Mouse (Mus musculus) NIH3T3 (cell line): Measurements from ENCODE around the gene Nfam1.

Experiments
- DNase-seq: peaks from one replicate; pipeline ENCODE4 v3.0.0-alpha.2; 2012; ENCODE audit warnings: low read depth

Nfam1 gene

DNA sequence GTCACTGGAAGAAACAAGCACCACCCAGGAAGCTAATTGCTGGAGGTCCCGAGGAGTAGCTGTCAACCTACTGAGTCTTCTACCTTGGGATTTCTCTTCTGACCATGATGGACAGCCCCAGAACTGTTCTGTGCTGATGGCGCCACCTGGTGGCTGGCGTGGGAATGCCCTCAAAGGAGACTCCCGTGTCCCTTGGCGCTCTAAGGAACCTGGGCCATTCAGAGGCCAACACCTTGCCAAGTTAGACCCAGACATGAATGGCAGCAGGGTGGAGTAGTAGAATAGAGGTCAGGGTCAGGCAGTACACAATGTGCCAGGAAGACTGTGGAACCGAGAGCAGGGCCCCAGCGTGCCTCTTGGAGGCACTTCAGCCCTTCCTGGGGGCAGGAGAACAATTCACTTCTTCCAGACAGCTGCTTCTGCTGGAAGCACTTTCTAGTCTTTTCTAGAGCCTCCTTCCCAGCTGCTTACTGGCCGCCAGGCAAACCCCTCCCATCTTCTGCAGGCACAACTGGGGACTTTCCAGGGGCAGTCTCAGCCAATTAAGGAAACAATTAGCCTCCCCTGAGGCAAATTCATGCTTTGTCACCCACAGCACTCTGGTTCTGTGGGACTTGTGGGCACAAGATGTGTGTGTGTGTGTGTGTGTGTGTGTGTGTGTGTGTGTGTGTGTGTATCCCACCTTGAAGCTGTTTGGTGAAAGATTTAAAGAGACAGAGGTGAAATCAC, 4.8 kb upstream of the Nfam1 start:
- peak; percentile 90 for DNase-seq

DNA sequence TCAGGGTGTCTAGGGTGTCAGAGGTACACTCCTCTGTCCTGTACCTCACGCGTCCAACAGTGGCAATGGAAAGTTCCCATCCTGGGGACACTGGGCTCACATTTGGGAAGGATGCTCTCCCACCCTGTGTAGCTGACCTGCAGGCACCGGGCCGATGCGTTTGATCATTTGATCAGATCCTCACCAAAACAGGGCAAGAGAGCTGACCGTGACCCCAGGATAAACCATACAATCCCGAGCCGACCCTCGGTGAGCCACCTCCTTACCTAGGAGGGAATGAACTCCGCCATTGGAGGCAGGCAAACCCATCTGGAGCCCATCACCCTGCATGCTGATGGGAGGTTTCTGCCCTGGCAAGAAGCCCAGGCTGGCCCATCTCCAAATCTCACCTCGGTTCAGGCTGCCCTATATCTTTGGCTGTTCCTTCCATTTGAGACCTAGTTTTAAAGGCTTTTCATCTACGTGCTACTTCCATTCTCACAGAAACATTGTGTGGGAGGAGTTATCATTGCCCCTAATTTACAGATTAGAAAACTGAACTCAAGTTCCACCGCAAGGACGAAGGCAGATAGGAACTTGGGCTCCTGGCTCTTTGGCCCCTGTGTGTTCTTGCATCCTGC, 3.9 kb upstream of the Nfam1 start:
- DNase-seq: peak; percentile 60

DNA sequence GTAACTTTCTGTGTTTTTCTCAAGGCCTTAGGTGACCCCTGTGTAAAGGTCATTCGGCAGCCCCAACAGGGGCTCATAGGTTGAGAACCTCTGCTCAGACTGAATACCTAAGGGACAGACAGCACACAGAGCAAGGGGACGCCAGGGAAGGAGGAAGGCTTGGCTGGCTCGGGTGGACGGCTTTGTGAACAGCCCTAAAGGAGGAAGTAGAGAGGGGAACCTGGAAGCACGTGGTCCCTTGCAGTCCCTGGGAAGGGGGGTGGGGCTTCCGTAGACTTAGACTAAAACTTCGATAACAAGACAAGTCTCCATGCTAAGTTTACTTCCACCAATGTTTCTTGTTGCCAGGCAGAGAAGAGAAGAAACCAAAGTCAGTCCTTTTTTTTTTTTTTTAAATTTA, 3.0 kb upstream of the Nfam1 start:
- no peak for DNase-seq

DNA sequence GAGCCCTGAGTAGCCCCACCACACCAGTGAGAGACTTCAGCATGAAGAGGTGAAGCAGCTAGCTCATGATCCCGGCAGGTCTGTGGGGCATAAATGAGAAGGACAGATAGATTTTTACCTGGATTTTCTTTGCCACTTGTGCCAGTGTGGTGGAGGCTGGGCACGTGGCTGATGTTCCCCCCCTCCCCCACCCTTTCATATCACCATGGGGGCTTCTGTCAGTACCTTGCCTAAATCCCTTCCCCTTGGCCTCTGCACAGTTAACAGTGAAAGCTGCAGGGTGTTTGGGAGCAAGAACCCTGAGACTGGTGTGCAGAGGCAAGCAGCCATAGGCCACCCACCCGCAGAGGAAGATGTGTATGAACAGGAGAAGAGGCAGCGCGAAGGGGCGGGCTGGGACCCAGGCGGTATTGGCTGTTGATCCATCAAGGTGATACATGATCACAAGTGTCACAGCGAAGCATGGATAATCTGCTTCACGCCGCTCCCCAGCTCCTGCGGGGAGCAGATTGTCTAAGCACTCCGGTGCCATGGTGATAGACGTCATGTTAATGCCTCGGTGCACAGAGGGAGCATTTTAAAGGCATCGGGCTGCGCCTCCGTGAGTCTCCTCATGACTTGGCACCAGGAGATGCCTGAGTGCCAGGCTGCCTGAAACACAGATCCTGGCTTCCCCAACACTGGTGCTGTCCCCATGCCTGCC, 1.3 kb upstream of the Nfam1 start:
- no peak for DNase-seq

DNA sequence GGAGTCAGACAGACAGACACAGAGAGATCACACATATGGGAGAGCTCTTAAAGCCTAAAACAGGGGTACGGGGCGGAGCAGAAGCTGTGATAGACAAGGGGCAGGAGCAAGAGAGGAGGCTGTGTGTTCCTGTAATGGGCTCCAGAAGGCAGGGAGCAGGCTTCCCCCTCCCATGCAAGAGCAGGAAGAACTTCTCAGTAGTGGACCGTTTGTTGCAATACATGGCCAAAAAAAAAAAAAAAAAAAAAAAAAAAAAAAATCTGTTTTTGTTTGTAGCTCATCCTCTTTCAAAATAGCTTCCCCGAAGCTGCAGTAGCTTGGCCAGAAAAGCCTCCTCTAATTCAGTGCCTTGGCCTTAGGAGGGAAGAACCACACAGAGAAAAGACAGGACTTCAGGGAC, 2.2 kb downstream of the Nfam1 start:
- no peak for DNase-seq

DNA sequence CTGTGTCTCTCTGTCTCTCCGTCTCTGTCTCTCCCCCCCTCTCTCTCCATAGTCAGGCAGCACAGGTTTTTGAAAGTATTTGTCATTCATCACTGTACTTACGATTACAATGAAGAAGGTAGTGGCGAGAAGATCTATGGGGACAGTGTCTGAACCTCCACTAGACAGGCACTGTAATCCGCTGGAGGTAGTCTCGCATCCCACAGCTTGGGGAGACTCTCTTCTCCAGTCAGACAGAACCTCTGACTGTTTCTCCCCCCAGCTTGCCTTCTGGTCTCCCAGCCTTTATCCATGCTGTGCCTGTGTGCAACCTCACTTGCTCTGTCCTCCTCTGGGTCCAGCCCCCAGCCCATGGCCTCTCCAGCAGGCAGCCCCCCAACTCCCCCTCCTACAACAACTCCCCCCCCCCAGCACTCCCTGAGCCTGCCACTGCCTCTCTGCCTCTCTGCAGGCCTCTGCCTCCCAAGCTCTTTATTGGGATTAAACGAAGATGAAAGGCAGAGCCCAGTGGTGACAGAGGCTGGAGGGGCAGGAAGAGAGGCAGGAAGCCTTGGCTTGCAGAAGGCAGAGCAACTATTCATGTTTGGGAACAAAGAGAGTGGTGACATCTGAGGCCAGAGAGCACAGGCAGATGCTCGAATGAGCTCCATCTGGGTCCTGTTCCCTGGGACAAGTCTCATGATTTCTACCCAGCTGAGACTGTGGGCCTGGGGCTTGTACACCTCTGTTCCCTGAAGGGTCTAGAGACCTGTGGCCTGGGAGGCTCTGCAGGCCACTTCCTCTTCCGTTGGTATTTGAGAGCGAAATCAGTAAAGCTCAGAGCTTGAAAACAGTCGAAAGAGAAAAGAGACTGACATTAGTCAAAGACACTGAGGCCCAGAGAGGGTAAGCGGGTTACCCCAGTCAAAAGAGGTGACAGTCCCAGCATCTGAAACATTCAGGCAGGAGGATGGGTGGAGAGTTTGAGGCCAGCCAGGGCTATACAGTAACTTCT, 3.1 kb downstream of the Nfam1 start:
- DNase-seq: no peak

DNA sequence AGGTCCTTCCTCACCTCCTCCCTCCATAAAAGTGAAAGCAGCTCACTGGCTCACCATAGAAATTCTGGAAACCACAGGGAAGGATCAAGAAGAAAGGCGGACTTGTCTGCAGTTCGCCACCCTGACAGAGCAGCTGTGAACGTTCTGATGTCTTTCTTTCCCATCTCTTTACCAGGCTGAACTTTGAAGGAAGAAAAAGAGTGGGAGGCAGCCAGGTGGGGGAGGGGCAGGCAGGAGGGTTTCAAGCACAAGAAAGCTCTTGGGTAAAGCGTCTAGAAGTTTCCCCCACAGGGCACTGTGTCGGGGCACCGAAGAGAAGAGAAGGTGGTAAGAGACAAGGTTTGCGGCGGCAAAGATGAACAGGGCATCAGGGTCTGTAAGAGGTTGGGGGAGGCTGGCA, 7.0 kb downstream of the Nfam1 start:
- no peak for DNase-seq

DNA sequence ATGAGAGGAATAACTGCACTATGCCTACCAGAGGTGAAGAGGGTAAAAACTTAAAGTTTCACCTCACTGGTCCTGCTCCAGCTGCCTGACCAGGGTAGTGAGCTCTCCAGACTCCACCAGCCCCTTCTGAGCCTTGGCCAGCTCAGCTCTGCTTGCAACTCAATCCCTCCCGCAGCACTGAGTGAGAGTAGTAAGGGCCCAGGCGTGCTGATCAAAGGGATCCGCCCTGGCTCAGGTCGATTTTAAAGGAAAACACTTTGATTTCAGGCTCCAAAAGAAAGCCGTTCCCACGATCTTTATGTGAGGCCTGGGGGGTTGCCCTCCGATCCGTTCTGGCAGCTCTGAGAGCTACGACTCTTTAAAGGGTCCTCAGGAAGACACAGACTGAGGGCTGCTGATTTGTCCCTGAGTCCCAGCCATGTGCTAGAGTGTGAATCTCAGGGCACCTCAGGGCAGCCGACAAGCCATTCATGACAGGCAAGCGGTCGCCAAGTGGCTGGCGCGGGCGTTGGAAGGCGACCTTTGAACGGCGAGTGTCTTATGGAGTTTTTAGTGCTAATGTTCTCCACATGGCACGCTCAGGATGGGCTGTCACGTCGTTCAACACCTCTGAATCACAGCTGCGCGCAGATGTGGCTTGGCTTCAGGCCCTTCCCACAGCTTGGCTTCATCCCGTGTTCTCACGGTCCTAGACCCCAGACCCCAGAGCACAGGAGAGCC, 7.9 kb downstream of the Nfam1 start:
- no peak for DNase-seq

DNA sequence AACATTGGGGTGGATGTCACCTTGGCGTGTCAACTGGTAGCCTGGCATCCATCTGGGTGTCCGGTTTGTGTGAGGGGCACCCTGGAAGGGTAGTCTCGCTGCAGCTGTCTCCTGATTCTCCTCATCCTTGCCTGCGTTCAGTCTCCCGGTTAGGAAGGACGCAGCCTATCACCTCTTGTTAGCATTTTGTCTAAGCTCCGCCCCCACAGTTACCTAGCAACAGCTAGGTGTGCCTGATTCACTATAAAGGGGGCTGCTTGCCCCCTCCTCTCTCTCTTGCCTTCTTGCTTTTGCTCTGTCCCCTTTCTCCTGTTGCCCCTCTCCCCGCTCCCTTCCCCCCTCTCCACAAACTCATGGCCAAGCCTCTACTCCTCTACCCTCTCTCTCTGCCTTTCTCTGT, 10.2 kb downstream of the Nfam1 start:
- no peak for DNase-seq

DNA sequence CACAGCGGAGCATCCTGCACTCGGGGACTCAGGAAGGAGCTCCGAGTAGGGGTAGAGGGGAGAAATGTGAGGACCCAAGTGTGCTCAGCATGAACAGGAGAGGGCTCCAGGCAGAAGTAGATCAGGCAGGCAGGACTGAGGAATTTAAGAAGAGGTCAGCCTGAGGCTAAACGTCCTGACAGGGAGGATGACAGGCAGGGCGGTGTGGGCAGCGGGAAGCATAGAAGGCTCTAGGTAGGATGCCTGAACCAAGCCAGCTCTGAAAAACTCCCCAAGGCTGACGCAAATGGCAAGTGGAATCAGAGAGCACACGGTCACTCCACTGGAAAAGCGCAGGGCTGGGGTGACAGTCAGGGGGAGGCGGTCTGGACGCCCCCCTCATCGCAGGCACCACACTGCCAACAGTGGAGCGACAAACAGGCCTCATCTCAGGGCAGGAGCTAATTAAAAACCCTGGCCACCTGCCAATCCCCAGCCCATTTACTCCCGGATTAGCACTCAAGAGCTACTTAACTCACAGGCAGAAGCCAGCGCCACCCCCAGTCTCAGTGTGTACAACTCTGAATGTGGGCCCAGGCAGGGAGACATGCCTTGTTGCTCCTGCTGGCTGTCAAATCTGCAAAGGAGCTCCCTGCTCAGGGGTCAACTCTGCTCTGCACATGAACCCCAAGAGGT, 22.0 kb downstream of the Nfam1 start:
- no peak for DNase-seq

DNA sequence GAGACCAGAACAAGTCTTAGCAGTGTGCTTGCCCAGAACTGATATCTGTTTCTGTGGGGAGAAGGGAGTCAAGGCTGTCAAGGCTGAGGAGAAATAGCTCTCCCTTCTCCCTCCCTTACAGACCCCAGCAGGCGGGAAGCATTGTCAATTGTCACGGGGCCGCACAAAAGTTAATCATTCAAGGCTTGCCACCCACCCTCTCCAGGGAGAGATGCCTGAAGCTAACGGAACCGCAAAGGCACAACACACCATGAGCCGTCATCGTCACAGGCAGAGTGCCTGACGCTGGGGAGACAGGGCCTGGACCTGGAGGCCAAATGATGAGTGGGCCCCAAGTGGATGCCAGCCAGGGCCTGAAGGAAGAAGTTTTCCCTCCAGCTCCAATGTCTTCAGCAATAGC, 22.7 kb downstream of the Nfam1 start:
- no peak for DNase-seq

DNA sequence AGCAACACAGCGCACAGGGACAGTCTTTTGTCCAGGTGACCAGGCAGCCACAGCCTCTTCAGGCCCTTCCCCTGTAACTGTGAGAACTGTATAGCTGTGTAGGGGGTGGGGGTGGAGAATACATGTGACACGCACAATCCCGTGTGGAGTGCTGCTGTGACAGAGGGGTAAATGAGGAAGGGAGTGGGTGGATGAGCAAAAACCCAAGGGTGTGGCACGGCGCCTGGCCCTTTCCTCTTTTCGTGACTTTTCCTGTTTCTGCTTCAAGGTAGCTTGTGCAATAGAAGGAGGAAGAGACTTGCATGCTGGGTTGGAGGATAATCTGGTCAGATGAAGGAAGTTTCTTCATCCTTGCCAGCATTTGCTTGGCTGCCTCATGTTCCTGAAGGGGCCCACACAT, 23.6 kb downstream of the Nfam1 start:
- DNase-seq: no peak

DNA sequence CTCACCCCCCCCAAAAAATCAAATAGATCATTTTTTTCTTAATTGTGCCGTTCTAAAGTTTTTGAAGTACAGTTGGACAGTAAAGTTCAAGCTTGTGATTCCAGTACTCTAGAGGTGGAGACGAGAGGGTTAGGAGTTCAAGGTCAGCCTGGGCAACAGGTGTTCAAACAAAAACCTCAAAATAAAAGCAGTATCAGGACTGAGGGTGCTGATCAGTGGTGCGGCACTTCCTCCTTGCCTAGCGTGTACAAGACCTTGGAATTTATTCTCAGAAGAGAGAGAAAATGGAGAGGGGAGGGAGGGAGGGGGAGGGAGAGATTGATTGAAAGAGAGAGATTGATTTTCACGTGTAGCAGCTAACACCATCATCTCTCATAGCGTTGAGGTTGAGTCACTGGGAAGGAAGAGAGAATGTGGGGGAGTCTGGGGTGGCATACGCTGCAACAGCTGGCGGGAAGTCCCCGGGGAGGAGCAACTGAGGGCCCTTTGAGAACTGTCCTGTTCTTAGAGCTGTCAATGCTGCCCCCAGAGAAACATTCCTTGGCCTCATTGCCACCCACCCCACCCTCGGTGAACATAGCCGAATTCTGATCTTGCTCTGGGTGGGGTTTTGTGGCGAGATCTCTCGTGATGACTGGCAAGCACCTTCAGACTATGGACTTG, 24.2 kb downstream of the Nfam1 start:
- no peak for DNase-seq

DNA sequence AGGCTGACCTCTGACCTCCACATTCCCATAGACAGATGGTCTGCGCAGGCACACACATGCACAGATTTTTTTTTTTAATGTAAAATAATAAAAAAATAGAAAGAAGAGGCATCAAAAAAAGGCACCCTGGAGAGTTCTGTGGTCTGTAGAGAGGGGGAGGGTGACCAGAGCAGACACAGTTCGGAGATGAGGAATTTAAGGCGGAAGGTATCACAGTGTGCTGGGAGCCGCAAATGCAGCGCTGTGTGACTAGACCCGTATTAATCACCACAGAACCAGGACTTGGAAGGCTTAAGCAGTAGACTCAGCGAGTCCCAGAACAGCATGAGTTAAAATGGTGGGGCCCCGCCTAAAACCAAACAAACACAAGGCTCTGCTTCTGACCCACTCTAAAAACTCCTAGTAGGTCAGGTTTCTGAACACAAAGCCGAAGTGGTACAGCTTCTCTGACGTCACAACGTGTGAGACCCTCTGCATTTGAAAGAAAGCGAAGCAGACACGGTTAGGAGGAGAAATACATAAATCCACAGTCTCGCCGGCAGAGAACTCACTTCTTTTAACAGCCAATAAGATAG, 25.7 kb downstream of the Nfam1 start:
- peak; percentile 34 for DNase-seq

DNA sequence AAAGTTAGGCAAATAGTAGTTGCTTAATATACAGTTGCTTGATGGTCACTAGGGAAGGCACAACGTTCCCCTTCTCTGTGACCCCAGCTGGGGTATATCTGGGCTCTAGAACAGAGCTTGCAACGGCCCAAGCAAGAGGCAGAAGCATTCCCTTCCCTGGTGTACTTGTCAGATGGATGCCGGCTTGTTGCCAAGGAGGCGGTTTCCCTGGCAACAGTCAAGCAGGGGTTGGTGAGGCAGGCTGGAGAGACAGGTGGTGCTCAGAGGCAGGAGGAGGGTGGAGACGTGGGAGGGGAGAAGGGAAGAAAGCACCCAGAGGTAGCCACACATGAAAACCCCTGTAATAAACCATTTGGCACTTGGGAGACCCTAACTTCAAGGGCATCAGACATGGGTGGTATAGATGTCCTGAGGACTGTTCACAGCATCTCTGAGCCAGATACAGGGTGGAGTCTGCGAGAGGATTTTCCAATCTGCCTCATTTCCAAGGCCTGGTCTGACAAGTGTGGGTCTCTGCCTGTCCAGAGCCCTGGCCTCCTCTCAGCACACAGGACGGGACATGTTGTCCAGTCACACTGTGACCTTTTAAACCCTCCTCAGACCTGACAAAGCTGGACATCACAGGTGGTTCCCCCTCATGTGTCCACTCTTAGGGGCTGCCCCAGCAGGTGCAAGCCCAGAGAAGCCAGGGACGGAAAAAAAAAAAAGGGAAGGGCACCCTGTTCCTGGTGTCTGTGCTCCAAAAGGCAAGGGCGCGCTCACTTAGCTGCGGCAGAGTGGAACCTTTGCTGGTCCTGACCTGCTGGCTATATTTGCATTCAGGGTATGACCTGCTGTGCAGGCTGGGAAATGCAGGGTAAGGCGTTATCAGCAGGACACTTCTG, 30.2 kb downstream of the Nfam1 start:
- DNase-seq: peak; percentile 28

DNA sequence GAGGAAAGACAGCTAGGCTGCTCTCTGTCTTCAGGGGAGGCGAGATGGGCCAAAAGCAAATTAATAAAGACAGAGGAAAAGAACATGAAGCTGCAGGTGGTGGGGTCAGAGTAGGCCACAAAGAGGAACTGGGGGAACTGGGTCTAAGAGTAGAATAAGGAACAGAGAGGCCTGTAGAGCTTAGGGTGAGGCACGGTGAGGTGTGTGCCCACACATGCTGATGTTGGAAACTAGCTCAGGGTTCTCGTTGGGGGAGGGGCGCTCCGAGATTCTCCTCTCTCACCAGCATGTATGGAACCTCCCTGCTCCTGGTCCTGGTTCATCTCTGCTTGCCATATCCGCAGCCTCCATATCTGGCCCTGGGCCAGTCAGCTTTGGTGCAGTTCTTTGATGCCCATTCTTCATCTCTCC, 34.3 kb downstream of the Nfam1 start:
- no peak for DNase-seq

DNA sequence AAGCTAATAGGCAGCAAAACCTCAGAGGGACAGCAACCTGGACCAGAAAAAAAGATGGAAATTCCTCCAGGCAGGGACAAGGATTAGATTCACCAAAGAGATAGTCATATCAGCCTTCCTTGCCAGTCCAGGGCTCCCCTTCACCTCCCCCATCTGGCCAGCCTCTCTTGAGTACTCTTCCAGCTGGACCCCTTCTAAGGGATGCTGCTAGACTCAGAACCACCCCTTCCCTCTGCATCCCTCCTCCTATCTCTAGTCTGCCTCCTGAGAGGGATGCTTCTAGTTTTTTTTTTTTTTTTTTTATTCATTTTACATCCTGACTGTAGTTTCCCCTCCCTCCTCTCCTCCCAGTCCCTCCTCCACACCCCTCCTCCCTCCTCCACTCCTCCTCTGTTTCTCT, 36.7 kb downstream of the Nfam1 start:
- no peak for DNase-seq

DNA sequence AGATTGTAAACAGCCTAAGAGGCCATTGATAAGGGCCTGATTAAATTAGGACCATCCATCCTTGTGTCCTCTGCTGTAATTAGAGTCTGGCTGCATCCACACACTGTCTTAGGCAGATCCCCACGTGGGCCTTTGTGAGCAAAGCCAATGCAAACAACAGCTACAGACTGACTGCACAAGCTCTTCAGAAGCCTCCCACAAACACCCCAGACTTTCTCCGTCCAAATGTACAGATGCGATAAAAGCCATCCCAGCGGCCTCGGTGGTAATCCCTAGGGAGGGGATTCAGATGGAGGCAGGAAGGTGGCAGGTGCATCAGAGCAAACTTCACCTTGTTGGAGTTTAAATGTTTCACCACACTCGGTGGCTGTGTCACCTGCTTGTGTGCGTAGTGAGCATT, 37.9 kb downstream of the Nfam1 start:
- DNase-seq: no peak

DNA sequence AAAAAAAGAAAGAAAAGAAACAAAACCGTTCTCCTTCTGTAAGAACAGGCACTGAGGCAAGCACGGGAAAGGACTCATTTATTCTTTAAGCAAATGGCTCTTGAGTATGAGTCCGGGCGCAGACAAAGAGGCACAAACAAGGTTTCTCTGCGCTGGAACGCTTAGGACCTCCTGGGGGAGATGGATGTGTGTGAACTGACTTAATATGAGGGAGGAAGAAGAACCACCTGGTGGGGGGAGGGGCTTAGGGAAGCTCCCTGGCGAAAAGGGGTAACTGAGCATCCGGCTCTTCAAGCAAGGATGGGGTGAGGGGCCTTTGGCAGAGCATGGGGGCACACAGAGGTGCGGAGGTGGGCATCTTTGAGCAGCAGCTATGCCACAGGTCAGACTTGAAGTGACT, 40.2 kb downstream of the Nfam1 start:
- no peak for DNase-seq
